Mouse (Mus musculus) hindbrain, embryonic 12.5 days (tissue): ENCODE measurements around the gene Atp1a1. TPM values are rescaled to one million over a fixed set of nuclear protein-coding genes. Genes with fewer than 3 reads are reported as not detected.
A peak's percentile ranks its signal among the peaks of the same experiment; 100 is the strongest.

Source experiments
- ATAC-seq: fragments of 200-750 bp; cut with Nextera tagmentation; 2 replicates; pipeline ENCODE4 v1.8.0; 2017; ENCODE audit warnings: moderate TSS enrichment; ENCODE audit not compliant: low FRiP score
- H3K27ac ChIP-seq: fragments of 300-500 bp; sonication (generic); 2 replicates; pipeline ENCODE4 v1.5.1; 2016; ENCODE audit warnings: mild to moderate bottlenecking
- H3K27me3 ChIP-seq: fragments of 300-500 bp; sonication (generic); 2 replicates; pipeline ENCODE4 v1.6.1; 2016; ENCODE audit warnings: mild to moderate bottlenecking
- H3K36me3 ChIP-seq: fragments of 300-500 bp; sonication (generic); 2 replicates; pipeline ENCODE4 v1.6.1; 2016; ENCODE audit warnings: mild to moderate bottlenecking
- H3K4me1 ChIP-seq: fragments of 300-500 bp; sonication (generic); 2 replicates; pipeline ENCODE4 v1.6.1; 2016
- H3K4me2 ChIP-seq: fragments of 300-500 bp; sonication (generic); replicated peaks from 2 replicates; pipeline ENCODE4 v1.6.1; 2016; ENCODE audit warnings: mild to moderate bottlenecking
- H3K4me3 ChIP-seq: fragments of 300-500 bp; sonication (generic); 2 replicates; pipeline ENCODE4 v1.5.1; 2016; ENCODE audit warnings: mild to moderate bottlenecking
- H3K9ac ChIP-seq: fragments of 300-500 bp; sonication (generic); 2 replicates; pipeline ENCODE4 v1.6.1; 2016; ENCODE audit warnings: mild to moderate bottlenecking, moderate library complexity
- H3K9me3 ChIP-seq: fragments of 300-500 bp; sonication (generic); replicated peaks from 2 replicates; pipeline ENCODE4 v1.6.1; 2016; ENCODE audit warnings: mild to moderate bottlenecking
- WGBS: fragments of 180-500 bp; shearing (Covaris S2); methylation state at CpG from one replicate; pipeline ENCODE4 v1.1.7; 2016; 5-methylcytosine and 5-hydroxymethylcytosine counted together
- polyA plus RNA-seq: library from polyadenylated mRNA; unstranded; fragments of >200 nt; fragmentation: Nextera tagmentation; extraction: Ambion mirVana; gene quantifications from 2 replicates; pipeline ENCODE4 v1.2.1, GENCODE M21; 2016

The Atp1a1 gene
- polyA plus RNA-seq, 1 experiment from 2014 or later = 63.0 TPM

GRCm38 (mm10) chr3:101561948-101562347, 42.5 kb downstream of the Atp1a1 start:
- Histone ChIP-seq H3K4me1 (peaks cover 16% of the 10 kb centered on the region), H3K27me3 (no peaks in the 10 kb centered on the region), H3K4me2 (no peak overlapping the region), H3K36me3 (no peaks in the 10 kb centered on the region), H3K9me3 (no peaks in the 10 kb centered on the region), H3K27ac (0 out of 2 replicates have a peak overlapping the region, but pooled peaks have one; percentile 7), H3K4me3 (no peak overlapping the region), H3K9ac (no peak overlapping the region)
- 87% methylated on average over 5 of the region's 5 CpGs for WGBS
- ATAC-seq = no peak

GRCm38 (mm10) chr3:101560841-101561522, 43.5 kb downstream of the Atp1a1 start:
- no peaks in the 10 kb centered on the region for H3K27me3 ChIP-seq
- no peak overlapping the region for H3K4me3 ChIP-seq
- H3K36me3 ChIP-seq = no peaks in the 10 kb centered on the region
- H3K27ac ChIP-seq = 0 out of 2 replicates have a peak overlapping the region, but pooled peaks have one; percentile 6
- no peaks in the 10 kb centered on the region for H3K9me3 ChIP-seq
- 53% methylated on average over 9 of the region's 9 CpGs for WGBS
- no peak overlapping the region for H3K4me2 ChIP-seq
- peaks cover 16% of the 10 kb centered on the region for H3K4me1 ChIP-seq
- 0 out of 2 replicates have a peak, but pooled peaks have one; percentile 35 for ATAC-seq
- no peak overlapping the region for H3K9ac ChIP-seq

- H3K9me3 ChIP-seq = no peaks in the 10 kb centered on the region
- no peak overlapping the region for H3K27ac ChIP-seq
- WGBS = 90% methylated on average over 2 of the region's 2 CpGs
- ATAC-seq = no peak
- H3K4me1 ChIP-seq = peaks cover 13% of the 10 kb centered on the region
- H3K4me3 ChIP-seq = no peak overlapping the region
- no peaks in the 10 kb centered on the region for H3K36me3 ChIP-seq
- no peaks in the 10 kb centered on the region for H3K27me3 ChIP-seq
- H3K9ac ChIP-seq = no peak overlapping the region
- no peak overlapping the region for H3K4me2 ChIP-seq
Observed at GRCm38 (mm10) chr3:101556712-101557111, 47.8 kb downstream of the Atp1a1 start.

- Histone ChIP-seq H3K36me3 (no peaks in the 10 kb centered on the region), H3K27ac (no peak overlapping the region), H3K9ac (no peak overlapping the region), H3K4me2 (no peak overlapping the region), H3K9me3 (no peaks in the 10 kb centered on the region), H3K4me1 (peaks cover 7% of the 10 kb centered on the region), H3K4me3 (no peak overlapping the region), H3K27me3 (no peaks in the 10 kb centered on the region)
- no peak for ATAC-seq
- 84% methylated on average over 7 of the region's 7 CpGs for WGBS
Observed at GRCm38 (mm10) chr3:101552621-101553620, 51.6 kb downstream of the Atp1a1 start.

GRCm38 (mm10) chr3:101551457-101552230, 52.8 kb downstream of the Atp1a1 start:
- Histone ChIP-seq H3K9me3 (no peaks in the 10 kb centered on the region), H3K27ac (no peak overlapping the region), H3K27me3 (no peaks in the 10 kb centered on the region), H3K4me2 (peak overlapping the region; percentile 24), H3K4me3 (no peak overlapping the region), H3K9ac (no peak overlapping the region), H3K36me3 (no peaks in the 10 kb centered on the region), H3K4me1 (peaks cover 7% of the 10 kb centered on the region)
- WGBS = 53% methylated on average over 26 of the region's 26 CpGs
- peak; percentile 58 for ATAC-seq

- Histone ChIP-seq H3K4me3 (no peak overlapping the region), H3K36me3 (no peaks in the 10 kb centered on the region), H3K27ac (no peak overlapping the region), H3K9me3 (no peaks in the 10 kb centered on the region), H3K4me1 (peaks cover 7% of the 10 kb centered on the region), H3K9ac (no peak overlapping the region), H3K4me2 (no peak overlapping the region), H3K27me3 (no peaks in the 10 kb centered on the region)
- WGBS = 82% methylated on average over 5 of the region's 5 CpGs
- ATAC-seq = no peak
Observed at GRCm38 (mm10) chr3:101549749-101550148, 54.7 kb downstream of the Atp1a1 start.

GRCm38 (mm10) chr3:101544116-101544515, 60.4 kb downstream of the Atp1a1 start:
- Histone ChIP-seq H3K27me3 (no peaks in the 10 kb centered on the region), H3K36me3 (no peaks in the 10 kb centered on the region), H3K4me1 (peaks cover 7% of the 10 kb centered on the region), H3K4me2 (no peak overlapping the region), H3K9ac (no peak overlapping the region), H3K4me3 (no peak overlapping the region), H3K27ac (peak overlapping the region; percentile 36; the same call in 1 of the 2 replicates), H3K9me3 (no peaks in the 10 kb centered on the region)
- WGBS = 76% methylated on average over 7 of the region's 7 CpGs
- no peak for ATAC-seq

GRCm38 (mm10) chr3:101541571-101541970, 62.9 kb downstream of the Atp1a1 start:
- Histone ChIP-seq H3K4me3 (no peak overlapping the region), H3K9me3 (no peaks in the 10 kb centered on the region), H3K27ac (no peak overlapping the region), H3K4me1 (peaks cover 7% of the 10 kb centered on the region), H3K27me3 (no peaks in the 10 kb centered on the region), H3K4me2 (no peak overlapping the region), H3K36me3 (no peaks in the 10 kb centered on the region), H3K9ac (no peak overlapping the region)
- 47% methylated on average over 6 of the region's 6 CpGs for WGBS
- ATAC-seq = no peak

- H3K27me3 ChIP-seq = no peaks in the 10 kb centered on the region
- no peak overlapping the region for H3K9ac ChIP-seq
- H3K4me3 ChIP-seq = no peak overlapping the region
- WGBS = 73% methylated on average over 4 of the region's 4 CpGs
- no peak overlapping the region for H3K27ac ChIP-seq
- peaks cover 7% of the 10 kb centered on the region for H3K4me1 ChIP-seq
- ATAC-seq = no peak
- H3K9me3 ChIP-seq = no peaks in the 10 kb centered on the region
- H3K36me3 ChIP-seq = no peaks in the 10 kb centered on the region
- H3K4me2 ChIP-seq = no peak overlapping the region
Observed at GRCm38 (mm10) chr3:101540568-101540967, 63.9 kb downstream of the Atp1a1 start.

GRCm38 (mm10) chr3:101536322-101536721, 68.2 kb downstream of the Atp1a1 start:
- H3K27me3 ChIP-seq = no peaks in the 10 kb centered on the region
- no peak overlapping the region for H3K27ac ChIP-seq
- no peak for ATAC-seq

GRCm38 (mm10) chr3:101534311-101534710, 70.2 kb downstream of the Atp1a1 start:
- Histone ChIP-seq H3K4me2 (no peak overlapping the region), H3K27ac (no peak overlapping the region), H3K27me3 (no peaks in the 10 kb centered on the region), H3K4me3 (no peak overlapping the region), H3K4me1 (peaks cover 7% of the 10 kb centered on the region), H3K36me3 (no peaks in the 10 kb centered on the region), H3K9ac (no peak overlapping the region), H3K9me3 (no peaks in the 10 kb centered on the region)
- ATAC-seq = no peak
- WGBS = 89% methylated on average over 9 of the region's 9 CpGs

More at GRCm38 (mm10) chr3:101536322-101536721, 68.2 kb downstream of the Atp1a1 start:
- WGBS = 86% methylated on average over 7 of the region's 7 CpGs
- Histone ChIP-seq H3K4me2 (no peak overlapping the region), H3K36me3 (no peaks in the 10 kb centered on the region), H3K9ac (no peak overlapping the region), H3K9me3 (no peaks in the 10 kb centered on the region), H3K4me3 (no peak overlapping the region), H3K4me1 (peaks cover 10% of the 10 kb centered on the region)

GRCm38 (mm10) chr3:101533373-101533772, 71.1 kb downstream of the Atp1a1 start:
- ATAC-seq = no peak
- WGBS = 75% methylated on average over 2 of the region's 2 CpGs
- Histone ChIP-seq H3K27ac (no peak overlapping the region), H3K4me1 (peaks cover 15% of the 10 kb centered on the region), H3K9me3 (no peaks in the 10 kb centered on the region), H3K9ac (no peak overlapping the region), H3K4me3 (no peak overlapping the region), H3K27me3 (no peaks in the 10 kb centered on the region), H3K36me3 (no peaks in the 10 kb centered on the region), H3K4me2 (no peak overlapping the region)
